Mouse (Mus musculus): ENCODE results near the gene Stxbp3.

GRCm38 (mm10) chr3:108815631-108816030 is 24.7 kb downstream of the Stxbp3 start:
- TF ChIP-seq CTCF (IDR thresholded peaks at IDR 0.05; ENCODE audit: low read depth, low read length) (no peak), POLR2A (IDR thresholded peaks at IDR 0.05; ENCODE audit: borderline replicate concordance, low read depth, low read length) (no peak)
